Mouse (Mus musculus) neural tube, embryonic 12.5 days (tissue): ENCODE results near the gene Ctdsp1. TPM values are rescaled to one million over a fixed set of nuclear protein-coding genes. Genes with fewer than 3 reads are reported as not detected.

ENCODE experiments used
- ATAC-seq: fragments of 200-750 bp; cut with Nextera tagmentation; 2 replicates; pipeline ENCODE4 v1.8.0; 2017; ENCODE audit warnings: low read depth, mild to moderate bottlenecking, moderate TSS enrichment, moderate library complexity; ENCODE audit not compliant: low FRiP score
- H3K27ac ChIP-seq: fragments of 300-500 bp; sonication (generic); 2 replicates; pipeline ENCODE4 v1.5.1; 2016
- H3K27me3 ChIP-seq: fragments of 300-500 bp; sonication (generic); replicated peaks from 2 replicates; pipeline ENCODE4 v1.6.1; 2016; ENCODE audit warnings: mild to moderate bottlenecking
- H3K36me3 ChIP-seq: fragments of 300-500 bp; sonication (generic); 2 replicates; pipeline ENCODE4 v1.6.1; 2016; ENCODE audit warnings: mild to moderate bottlenecking
- H3K4me1 ChIP-seq: fragments of 300-500 bp; sonication (generic); 2 replicates; pipeline ENCODE4 v1.6.1; 2016
- H3K4me2 ChIP-seq: fragments of 300-500 bp; sonication (generic); replicated peaks from 2 replicates; pipeline ENCODE4 v1.6.1; 2016; ENCODE audit warnings: mild to moderate bottlenecking
- H3K4me3 ChIP-seq: fragments of 300-500 bp; sonication (generic); 2 replicates; pipeline ENCODE4 v1.5.1; 2016
- H3K9ac ChIP-seq: fragments of 300-500 bp; sonication (generic); 2 replicates; pipeline ENCODE4 v1.6.1; 2016; ENCODE audit warnings: mild to moderate bottlenecking
- H3K9me3 ChIP-seq: fragments of 300-500 bp; sonication (generic); 2 replicates; pipeline ENCODE4 v1.6.1; 2016; ENCODE audit warnings: mild to moderate bottlenecking
- WGBS: fragments of 180-500 bp; shearing (Covaris S2); methylation state at CpG from one replicate; pipeline ENCODE4 v1.1.7; 2016; 5-methylcytosine and 5-hydroxymethylcytosine counted together
- polyA plus RNA-seq: library from polyadenylated mRNA; unstranded; fragments of >200 nt; fragmentation: Nextera tagmentation; extraction: Ambion mirVana; gene quantifications from 2 replicates; pipeline ENCODE4 v1.2.1, GENCODE M21; 2016

Gene Ctdsp1
- 29.9 and 31.3 TPM in 2 replicates for polyA plus RNA-seq

DNA sequence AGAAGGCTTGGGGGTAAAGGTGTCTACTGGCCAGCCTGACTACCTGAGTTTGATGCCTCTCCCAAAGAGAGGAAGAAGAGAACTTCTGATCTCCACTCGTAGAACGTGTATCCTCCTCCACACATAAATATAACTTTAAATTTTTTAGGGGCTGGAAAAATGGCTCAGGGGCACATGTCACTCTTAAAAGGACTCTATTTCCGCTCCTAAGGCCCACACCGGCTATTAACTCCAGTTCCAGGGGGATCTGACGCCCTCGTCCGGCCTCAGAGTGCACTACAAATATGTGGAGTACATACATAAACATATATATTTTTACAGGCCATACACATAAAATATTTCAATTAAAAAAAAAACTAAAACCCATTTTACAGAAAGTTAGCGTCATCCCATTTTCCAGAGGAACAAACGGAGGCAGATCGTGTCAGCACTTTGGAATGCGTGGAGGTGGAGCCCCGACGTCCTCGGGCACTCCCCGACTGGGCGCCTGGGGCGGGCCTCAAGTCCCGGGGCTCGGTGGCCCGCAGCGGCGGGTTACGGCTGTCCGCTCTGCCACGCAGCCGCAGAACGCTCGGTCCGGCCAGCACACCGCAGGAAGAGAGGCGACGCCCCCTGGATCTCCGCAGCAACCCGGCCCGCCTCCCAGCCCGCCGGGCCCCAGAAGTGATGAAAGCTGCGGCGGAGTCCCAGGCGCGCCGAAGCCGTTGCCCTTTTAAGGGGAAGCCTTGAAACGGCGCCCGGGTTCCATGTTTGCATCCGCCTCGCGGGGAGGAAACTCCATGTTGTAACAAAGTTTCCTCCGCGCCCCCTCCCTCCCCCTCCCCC lies at the start of gene Ctdsp1:
Gene Ctdsp1 (plus strand): TSS at position 586 of the 825 bp plus-strand sequence.
- Histone ChIP-seq H3K27ac (peak within 1 kb of the TSS; percentile 68; the same call in 1 of the 2 replicates), H3K4me1 (peaks cover 26% of the 10 kb centered on the region), H3K27me3 (peaks cover 6% of the 10 kb centered on the region), H3K9me3 (no peaks in the 10 kb centered on the region), H3K36me3 (peaks cover 19% of the 10 kb centered on the region; the same call in 1 of the 2 replicates), H3K4me2 (peak within 1 kb of the TSS; percentile 82), H3K4me3 (peak within 1 kb of the TSS; percentile 86), H3K9ac (peak within 1 kb of the TSS; percentile 87)
- ATAC-seq = peak; percentile 77
- WGBS = 3% methylated on average over 51 of the region's 51 CpGs

DNA sequence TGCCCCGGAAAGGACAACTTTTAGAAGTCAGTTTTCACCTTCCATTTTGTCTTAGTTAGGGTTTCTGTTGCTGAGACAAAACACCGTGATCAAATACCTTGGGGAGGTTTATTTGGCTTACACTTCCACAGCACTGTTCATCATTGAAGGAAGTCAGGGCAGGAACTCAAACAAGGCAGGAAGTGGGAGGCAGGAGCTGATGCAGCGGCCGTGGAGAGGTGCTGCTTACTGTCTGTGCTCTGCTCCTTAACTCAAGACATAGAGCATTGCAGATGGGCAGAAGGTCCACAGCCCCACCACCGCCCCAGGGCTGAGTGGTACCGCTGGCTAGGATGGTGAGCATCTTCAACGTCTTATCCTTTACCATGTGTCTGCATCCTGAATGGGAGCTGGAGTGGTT lies 49.4 kb upstream of the Ctdsp1 start:
- H3K9me3 ChIP-seq = no peaks in the 10 kb centered on the region
- H3K4me1 ChIP-seq = peaks cover 11% of the 10 kb centered on the region; the same call in 1 of the 2 replicates
- no peak overlapping the region for H3K9ac ChIP-seq
- WGBS = 90% methylated on average over 7 of the region's 7 CpGs
- no peak overlapping the region for H3K4me3 ChIP-seq
- no peaks in the 10 kb centered on the region for H3K27me3 ChIP-seq
- H3K27ac ChIP-seq = no peak overlapping the region
- H3K36me3 ChIP-seq = no peaks in the 10 kb centered on the region
- ATAC-seq = no peak
- H3K4me2 ChIP-seq = no peak overlapping the region

DNA sequence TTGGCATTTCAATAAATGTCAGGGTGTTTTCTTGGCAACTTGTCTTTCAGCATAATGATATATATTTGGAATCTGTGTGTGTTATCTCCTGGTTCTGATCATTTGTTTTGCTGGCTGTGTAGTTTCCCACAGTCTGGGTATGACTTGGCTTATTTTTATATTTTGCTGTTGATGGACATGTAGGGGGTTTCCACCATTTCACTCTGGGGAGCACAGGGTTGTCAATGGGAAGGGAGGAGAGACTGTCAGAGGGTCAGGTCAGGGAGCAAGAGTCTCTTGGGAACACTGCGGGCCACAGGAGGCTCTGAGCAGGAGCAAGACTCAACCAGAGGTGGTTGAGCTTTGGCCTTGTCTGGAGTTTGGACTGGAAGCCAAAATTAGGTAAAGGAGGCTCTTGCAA lies 49.0 kb upstream of the Ctdsp1 start:
- Histone ChIP-seq H3K27me3 (no peaks in the 10 kb centered on the region), H3K4me1 (peaks cover 11% of the 10 kb centered on the region; the same call in 1 of the 2 replicates), H3K27ac (no peak overlapping the region), H3K9ac (no peak overlapping the region), H3K4me2 (no peak overlapping the region), H3K9me3 (no peaks in the 10 kb centered on the region), H3K36me3 (no peaks in the 10 kb centered on the region), H3K4me3 (no peak overlapping the region)
- ATAC-seq = no peak
- WGBS = 95% methylated on average over 1 of the region's 1 CpGs

DNA sequence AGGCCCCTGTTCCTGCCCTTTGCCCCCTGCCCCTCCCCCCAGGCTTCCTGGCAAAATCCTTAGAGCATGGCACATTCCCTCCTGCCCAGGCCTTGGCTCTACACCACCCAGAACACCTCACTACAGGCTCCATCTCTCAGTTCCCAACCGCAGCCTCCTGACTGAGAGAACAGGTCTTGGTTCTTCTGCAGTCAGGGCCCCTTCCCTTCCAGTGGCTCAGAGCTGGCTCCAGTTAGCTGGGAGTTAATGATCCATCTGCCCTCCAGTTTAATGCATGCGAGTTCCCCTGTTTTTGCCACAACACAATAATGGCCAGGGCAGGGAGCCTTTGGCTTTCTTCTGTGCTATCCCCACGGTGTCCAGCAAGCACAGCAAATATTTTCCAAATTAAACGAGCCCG lies 48.1 kb upstream of the Ctdsp1 start:
- no peak overlapping the region for H3K27ac ChIP-seq
- H3K36me3 ChIP-seq = no peaks in the 10 kb centered on the region
- H3K4me2 ChIP-seq = no peak overlapping the region
- ATAC-seq = no peak
- no peaks in the 10 kb centered on the region for H3K9me3 ChIP-seq
- peaks cover 11% of the 10 kb centered on the region; the same call in 1 of the 2 replicates for H3K4me1 ChIP-seq
- no peaks in the 10 kb centered on the region for H3K27me3 ChIP-seq
- H3K4me3 ChIP-seq = no peak overlapping the region
- no peak overlapping the region for H3K9ac ChIP-seq
- 50% methylated on average over 5 of the region's 5 CpGs for WGBS

DNA sequence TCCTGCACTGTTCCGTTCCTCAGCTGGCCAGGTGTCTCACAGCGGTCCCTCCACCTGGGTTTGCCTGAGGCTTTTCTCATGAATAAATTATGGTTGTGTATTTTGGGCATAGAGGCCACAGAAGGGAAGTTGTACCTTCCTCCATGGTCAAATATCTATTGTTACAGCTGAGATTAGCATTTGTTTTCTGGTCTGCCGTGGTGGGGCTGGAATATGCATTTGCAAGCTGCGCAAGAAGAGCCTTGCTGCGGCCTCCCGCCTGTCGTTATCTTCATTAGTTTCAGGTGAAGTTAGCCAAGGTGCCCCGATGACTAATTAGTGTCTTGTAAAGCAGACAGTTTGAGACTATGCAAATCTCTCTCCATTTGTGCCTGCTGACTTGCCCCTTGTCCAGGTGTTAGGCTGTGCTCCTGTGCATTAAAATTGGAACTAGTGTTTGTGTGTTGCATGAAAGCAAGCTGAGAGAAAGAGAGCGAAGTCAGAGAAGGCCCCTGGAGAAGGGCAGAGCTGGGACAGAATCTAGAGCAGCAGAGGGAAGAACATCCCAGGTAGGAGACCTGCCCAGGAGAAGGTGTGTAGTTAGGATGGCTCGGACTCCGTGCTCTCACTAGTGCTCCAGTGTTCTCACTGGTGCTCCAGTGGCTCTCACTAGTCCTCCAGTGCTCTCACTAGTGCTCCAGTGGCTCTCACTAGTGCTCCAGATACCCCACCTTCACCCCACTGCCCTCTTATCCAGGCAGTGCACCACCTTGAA lies 47.0 kb upstream of the Ctdsp1 start:
- WGBS = 83% methylated on average over 11 of the region's 11 CpGs
- no peak overlapping the region for H3K27ac ChIP-seq
- no peak overlapping the region for H3K9ac ChIP-seq
- no peaks in the 10 kb centered on the region for H3K27me3 ChIP-seq
- peaks cover 7% of the 10 kb centered on the region; the same call in 1 of the 2 replicates for H3K4me1 ChIP-seq
- H3K4me3 ChIP-seq = no peak overlapping the region
- H3K4me2 ChIP-seq = no peak overlapping the region
- no peaks in the 10 kb centered on the region for H3K9me3 ChIP-seq
- H3K36me3 ChIP-seq = peaks cover 6% of the 10 kb centered on the region
- ATAC-seq = no peak

DNA sequence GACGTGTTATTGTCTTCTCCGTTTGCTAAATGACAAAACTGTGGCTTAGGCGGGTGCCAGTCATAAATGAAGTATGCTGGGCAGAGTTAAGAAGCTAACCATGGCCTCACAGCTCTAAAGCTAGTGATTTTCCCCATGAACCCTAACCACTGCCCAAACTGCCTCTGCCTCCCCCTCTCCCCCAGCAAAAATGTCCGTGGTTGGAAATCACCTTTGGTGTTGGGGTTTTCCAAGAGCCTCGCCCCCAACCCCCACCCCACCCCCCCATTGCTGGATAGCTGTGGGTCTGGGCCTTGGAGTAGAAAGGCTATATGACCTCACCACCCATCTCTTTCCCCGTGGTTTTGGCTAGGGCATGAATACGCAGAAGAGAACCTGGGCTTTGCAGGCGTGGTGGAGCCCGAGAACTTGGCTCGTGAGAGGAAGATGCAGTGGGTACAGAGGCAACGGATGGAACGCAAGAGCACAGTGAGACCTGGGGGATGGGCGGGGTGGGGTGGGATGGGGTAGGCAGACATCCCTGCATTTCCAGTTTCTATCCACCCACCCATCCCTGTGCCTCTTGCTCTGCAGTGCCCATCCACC lies 40.0 kb upstream of the Ctdsp1 start:
- no peaks in the 10 kb centered on the region for H3K27me3 ChIP-seq
- H3K4me1 ChIP-seq = no peaks in the 10 kb centered on the region
- ATAC-seq = no peak
- peaks cover 42% of the 10 kb centered on the region for H3K36me3 ChIP-seq
- 93% methylated on average over 13 of the region's 13 CpGs for WGBS
- H3K27ac ChIP-seq = no peak overlapping the region
- no peak overlapping the region for H3K4me2 ChIP-seq
- no peaks in the 10 kb centered on the region for H3K9me3 ChIP-seq
- no peak overlapping the region for H3K9ac ChIP-seq
- H3K4me3 ChIP-seq = no peak overlapping the region

DNA sequence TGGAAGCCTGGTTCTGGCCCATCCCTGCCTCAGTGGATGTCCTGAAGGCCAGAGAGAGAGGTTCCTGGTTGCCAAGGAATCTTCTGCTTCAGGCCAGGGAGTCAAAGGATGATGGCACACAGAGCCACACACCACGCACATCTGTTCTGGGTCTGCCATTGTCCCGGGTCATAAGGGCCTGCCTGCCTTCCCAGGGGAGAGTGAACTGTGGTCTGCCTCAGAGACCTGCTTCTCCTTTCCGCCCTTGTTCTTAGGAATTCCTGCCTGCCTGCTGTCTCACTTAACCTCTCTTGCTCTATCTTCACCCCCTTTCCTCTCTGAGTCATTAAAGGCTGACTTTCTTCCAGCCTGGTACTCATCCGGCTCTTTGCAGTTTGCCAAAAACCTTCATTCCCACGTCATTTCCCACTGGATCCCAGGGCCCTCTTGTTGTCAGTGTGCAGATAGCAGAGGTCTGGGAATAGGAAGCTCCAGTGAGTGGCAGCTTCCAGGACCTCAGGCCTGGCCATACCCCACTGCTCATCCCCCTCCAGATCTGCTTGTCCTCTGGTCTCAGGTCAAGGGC lies 38.7 kb upstream of the Ctdsp1 start:
- ATAC-seq = no peak
- 79% methylated on average over 5 of the region's 5 CpGs for WGBS
- no peak overlapping the region for H3K4me2 ChIP-seq
- H3K36me3 ChIP-seq = peaks cover 42% of the 10 kb centered on the region
- H3K9ac ChIP-seq = no peak overlapping the region
- H3K4me3 ChIP-seq = no peak overlapping the region
- no peak overlapping the region for H3K27ac ChIP-seq
- no peaks in the 10 kb centered on the region for H3K27me3 ChIP-seq
- no peaks in the 10 kb centered on the region for H3K4me1 ChIP-seq
- no peaks in the 10 kb centered on the region for H3K9me3 ChIP-seq

DNA sequence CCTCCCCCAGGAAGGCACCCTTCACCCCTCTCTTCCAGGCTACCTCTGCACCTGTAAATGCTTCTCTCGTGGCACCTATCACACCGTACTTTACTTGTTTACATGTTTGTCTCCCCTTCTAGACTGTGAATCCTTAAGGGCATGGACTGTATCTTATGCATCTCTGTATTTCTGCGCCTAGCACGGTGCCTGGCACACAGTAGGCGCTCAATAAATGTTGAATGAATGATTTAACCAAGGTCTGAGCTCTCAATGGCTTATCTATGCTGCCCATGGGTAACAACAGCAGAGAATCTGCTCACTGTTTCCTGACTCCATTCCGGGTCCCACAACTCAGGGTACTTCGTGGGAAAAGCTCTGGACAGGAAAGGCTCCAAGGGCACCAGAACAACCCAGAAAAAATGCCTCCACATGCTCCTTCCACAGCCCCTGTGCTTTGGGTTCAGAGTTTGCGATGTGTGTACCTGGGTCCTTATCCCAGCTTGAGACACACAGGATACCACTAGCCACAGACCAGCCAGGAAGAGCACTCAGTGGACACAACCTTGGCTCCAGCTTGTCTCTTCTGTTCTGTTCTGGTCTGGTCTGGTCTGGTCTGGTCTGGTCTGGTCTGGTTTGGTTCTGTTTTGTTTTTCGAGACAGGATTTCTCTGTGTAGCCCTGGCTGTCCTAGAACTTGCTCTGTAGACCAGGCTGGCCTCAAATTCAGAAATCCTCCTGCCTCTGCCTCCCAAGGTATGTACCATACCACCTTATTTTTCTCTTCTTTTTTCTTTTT lies 37.7 kb upstream of the Ctdsp1 start:
- Histone ChIP-seq H3K36me3 (peaks cover 42% of the 10 kb centered on the region), H3K4me2 (no peak overlapping the region), H3K4me3 (no peak overlapping the region), H3K27ac (no peak overlapping the region), H3K27me3 (no peaks in the 10 kb centered on the region), H3K4me1 (no peaks in the 10 kb centered on the region), H3K9ac (no peak overlapping the region), H3K9me3 (no peaks in the 10 kb centered on the region)
- 94% methylated on average over 9 of the region's 9 CpGs for WGBS
- ATAC-seq = no peak

DNA sequence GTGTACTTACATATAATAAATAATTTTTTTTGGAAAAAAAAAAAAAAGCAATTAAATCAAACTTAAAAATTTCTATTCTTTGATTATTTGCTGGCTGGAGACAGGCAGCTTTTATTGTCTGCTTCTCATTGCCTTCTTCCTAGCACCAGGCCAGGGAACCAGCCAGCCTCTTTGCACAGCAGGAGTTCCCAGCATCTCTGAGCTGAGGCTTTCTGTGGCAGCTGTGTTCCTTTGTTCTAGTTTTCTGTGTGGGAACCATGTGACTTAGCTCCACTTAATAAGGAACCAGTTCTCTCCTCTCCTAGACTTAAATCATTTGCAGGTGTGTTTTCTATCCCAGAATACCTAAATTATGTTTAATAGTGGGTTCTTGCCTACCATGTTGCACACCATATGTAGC lies 33.8 kb upstream of the Ctdsp1 start:
- no peak overlapping the region for H3K4me3 ChIP-seq
- no peak overlapping the region for H3K4me2 ChIP-seq
- no peak overlapping the region for H3K9ac ChIP-seq
- H3K36me3 ChIP-seq = peaks cover 11% of the 10 kb centered on the region
- ATAC-seq = no peak
- H3K27me3 ChIP-seq = no peaks in the 10 kb centered on the region
- no peaks in the 10 kb centered on the region for H3K4me1 ChIP-seq
- no peak overlapping the region for H3K27ac ChIP-seq
- no peaks in the 10 kb centered on the region for H3K9me3 ChIP-seq

DNA sequence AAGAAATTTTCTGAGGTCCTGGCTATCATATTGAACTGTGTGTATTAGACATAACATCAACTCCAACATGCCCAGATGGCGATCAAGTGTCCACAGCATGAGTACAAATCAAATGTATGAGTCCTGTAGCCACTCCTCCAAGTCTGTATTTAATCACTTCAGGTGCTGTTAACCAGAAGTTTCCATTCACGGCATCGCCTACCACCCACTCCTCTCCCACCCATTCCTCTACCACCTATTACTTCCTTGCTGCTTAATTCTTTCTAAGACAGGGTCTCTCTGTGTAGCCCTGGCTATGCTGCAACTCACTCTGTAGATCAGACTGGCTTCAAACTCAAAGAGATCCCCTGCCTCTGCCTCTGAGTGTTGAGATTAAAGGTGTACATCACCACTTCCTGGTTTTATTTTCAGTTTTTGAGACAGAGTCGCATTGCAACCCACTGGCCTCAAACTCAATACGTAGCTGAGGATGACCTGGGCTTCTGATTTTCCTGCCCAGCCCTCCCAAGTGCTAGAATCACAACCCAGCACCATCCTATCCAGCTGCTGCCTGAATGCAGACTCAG lies 31.3 kb upstream of the Ctdsp1 start:
- H3K9ac ChIP-seq = no peak overlapping the region
- H3K4me1 ChIP-seq = no peaks in the 10 kb centered on the region
- no peak overlapping the region for H3K4me2 ChIP-seq
- no peak overlapping the region for H3K27ac ChIP-seq
- H3K4me3 ChIP-seq = no peak overlapping the region
- H3K9me3 ChIP-seq = no peaks in the 10 kb centered on the region
- H3K36me3 ChIP-seq = no peaks in the 10 kb centered on the region
- no peaks in the 10 kb centered on the region for H3K27me3 ChIP-seq
- ATAC-seq = no peak
- 87% methylated on average over 5 of the region's 5 CpGs for WGBS

DNA sequence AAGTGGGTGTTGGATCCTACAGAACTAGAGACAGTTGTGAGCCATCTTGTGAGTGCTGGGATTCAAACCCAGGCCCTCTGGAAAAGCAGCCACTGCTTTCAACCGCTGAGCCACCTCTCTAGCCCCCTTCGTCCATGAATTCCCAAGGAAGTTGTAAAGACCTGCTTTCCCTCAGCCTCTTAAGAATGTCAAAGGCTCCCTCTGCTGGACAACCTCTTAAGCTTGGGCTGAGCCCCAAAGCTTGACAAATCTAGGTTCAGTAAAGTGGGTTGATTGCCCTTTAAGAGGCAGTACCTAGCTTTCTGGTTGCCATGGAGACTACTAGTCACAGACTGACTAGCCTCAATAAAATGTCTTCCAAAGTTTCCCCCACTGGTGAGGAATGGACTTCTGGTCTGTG lies 29.5 kb upstream of the Ctdsp1 start, which contains the start of gene Catip:
Gene Catip (plus strand): TSS at position 297 of the 400 bp plus-strand sequence.
- 3% methylated on average over 2 of the region's 2 CpGs for WGBS
- Histone ChIP-seq H3K36me3 (no peaks in the 10 kb centered on the region), H3K4me2 (no peak within 1 kb of the TSS), H3K4me3 (no peak within 1 kb of the TSS), H3K27ac (no peak within 1 kb of the TSS), H3K9me3 (no peaks in the 10 kb centered on the region), H3K27me3 (no peaks in the 10 kb centered on the region), H3K4me1 (no peaks in the 10 kb centered on the region), H3K9ac (no peak within 1 kb of the TSS; the same call in 1 of the 2 replicates)
- peak; percentile 56; the same call in 1 of the 2 replicates for ATAC-seq
